Mouse (Mus musculus): Measurements from ENCODE around the gene Arhgef7.

The Arhgef7 gene

DNA sequence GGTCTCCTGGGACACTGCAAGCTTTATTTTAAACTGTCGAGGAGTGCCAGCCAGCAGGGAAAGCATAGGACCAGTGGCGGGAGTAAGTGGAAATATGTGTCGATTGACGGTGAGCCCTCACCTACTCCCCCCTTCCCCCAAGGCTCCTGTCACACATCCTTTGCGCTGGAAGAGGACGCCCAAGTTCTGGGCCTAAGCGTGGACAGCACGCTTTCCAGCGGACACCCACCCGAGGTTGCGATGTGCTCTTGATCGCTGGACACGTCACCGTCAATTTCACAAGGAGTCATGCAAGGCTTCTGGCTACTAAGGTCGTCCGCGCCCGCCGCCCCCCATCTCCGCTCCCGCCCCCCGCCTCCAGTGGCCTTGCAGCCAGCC is 259 bp upstream of the Arhgef7 start:
- no peak for DNase-seq

DNA sequence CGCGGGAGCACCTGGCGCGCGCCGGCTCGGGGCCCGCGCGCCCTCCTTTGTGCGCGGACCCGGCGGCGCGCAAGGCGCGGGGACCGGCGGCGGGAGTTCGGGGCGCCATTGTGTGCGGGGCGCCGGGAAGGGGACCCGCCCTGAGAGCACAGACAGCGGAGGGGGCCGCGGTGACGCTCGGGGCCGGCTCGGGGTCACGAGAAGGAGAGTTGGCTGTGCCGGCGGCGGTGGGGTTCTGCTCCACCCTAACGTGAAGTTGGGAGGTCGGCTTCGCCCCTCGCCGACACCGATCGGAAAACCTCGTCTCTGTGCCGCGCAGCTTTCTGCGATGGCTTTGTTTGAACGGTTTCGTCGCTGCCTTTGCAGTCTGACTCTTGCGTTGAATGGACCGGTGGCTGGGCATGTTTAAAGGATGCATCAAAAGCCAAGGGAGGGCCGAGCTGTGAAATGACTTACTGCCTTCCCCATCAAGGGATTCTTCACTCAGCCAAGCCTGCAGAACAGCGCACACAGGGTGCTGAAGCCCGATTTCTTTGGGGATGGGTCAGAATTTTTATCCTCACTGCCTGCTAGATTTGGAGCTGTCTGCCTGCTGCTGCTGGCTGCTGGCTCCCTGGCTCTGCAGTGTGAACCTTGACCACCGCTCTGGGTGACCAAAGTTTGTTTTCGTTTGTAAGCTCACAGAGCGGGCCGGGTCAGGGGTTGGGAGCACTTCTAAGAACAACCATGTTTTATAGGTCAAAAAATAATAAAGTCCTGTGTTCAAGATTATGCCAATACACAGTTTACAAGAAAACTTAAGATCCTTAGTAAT is 1.2 kb downstream of the Arhgef7 start:
- DNase-seq, result no peak

DNA sequence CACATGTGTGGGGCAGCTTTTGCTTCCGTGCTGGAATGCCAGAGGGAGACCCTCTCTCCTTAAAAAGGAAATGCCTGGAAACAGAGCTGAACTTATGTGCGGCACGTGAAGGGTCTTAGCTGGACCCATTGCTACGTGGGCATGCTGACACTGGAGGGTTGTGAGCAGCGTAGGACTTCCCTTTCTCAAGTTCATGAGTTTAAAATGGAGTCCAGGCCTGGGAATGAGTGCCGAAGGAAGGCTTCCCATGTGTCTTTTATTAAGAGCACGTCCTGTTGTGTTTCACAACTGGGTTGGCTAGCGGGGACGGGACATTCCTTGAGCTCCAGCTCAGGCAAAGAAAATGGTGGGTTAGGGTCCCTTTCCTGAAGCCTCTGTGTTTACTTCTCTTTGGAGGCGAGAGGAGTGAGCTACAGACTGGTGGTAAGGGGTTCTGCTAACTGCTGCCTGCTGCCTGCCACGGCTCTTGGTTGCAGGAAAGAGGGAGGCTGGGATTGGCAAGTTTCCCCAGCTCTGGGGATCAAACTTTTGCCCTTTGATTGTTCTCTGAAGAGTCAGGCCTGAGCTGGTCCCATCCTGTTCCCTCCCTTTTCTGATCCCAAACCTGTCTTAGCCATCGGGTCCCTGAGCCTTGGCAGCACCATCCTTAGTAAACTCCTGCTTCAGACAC is 2.9 kb downstream of the Arhgef7 start:
- no peak for DNase-seq

DNA sequence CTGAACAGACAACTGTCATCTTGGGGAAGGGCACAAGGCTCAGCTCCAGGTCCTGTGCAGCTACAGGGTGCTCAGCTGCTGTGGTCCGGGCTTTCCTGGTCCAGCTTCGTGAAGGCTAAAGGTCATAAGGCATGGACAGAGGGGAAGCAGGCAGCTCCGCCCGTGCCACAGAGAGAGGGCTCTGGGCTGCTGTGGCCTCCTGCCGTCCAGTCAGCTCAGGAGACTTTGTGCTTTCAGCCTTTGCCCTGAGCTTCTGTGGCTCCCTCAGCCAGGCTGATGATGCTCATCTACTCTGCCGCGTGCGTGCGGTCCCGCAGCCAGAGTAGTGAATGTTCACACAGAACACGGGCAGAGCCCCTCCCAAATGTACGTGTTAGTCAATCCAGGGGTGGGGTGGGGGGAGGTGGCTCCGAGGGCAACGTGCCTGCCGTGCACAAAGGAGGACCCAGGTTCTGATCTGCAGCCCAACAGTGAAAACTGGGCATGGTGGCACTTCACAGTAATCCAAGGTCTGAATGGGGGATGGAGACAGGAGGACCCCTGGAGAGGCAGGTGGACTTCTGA is 8.2 kb downstream of the Arhgef7 start:
- DNase-seq, result no peak

DNA sequence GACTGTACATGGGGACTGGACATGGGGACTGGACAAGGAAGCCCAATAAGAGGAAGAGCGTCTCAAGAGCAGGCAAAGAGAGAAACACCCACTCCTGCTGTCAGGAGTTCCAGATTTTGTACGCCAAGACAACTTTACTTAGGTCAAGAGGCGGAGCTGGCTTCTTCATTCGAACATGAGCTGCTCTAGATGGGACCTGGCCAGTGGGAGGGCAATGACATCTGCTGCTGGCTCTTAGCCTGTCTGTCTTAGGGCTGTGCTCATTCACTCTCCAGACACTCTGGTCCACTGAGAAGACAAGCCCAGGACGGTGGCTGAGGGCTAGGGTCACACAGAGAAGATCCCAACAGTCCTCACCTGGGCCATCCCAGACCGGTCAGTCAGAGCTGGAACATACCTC is 9.6 kb downstream of the Arhgef7 start:
- DNase-seq, result no peak

DNA sequence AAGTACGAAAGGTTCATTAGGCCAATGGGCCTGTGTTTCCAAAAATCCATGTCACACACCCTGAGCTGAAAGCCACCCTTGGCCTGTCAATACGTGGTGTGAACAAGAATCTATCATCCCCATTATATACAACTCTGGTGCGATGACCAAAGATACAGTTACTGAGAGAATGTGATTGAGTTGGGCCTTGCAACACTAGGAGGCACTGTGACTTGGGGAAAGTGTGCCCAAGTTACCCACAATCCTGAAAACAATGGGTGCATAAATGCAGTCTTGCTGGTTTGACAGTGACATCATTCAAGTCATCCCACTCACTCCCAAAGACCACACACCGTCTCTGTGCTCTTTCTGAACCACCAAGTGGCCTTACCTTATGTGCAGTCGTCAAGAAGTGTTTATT is 11.6 kb downstream of the Arhgef7 start:
- DNase-seq, result no peak

DNA sequence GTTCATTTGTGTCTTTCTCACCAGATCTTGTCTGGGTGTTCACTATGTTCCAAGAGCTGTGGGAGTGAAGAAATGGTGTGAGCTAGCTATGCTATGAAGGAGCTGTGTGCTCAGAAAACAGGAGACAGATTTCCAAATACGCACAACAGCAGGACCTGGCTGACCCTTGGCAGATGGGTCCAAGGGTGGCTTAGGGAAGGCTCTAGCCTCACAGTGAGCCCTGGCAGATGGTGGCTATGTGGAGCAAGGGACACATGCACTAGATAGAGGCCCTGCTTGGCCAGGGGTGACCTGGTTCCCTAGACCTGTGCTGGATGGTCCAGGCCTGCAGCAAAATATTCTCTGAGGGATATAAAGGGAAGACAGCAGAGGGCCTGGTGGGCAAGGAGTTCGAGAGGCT is 13.3 kb downstream of the Arhgef7 start:
- DNase-seq, result no peak

DNA sequence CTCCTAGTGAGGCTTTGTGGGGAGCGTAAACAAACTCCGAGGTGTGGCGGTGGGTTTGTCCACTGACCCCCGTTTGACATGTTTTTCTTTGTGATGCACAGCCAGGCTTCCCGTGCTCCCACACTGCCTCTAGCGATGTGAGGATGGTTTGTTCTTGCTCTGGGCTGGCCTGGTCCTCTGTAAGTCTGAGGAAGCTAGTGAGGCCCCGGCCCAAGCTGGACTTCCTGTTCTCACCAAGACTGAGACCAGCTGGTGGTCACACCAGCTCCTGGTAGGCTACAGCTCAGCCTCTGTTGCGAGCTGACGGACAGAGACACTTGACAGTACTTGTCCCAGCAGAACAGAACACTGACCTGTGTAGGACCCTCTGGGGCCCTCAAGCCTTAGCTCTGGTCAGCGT is 16.1 kb downstream of the Arhgef7 start:
- DNase-seq, result no peak

DNA sequence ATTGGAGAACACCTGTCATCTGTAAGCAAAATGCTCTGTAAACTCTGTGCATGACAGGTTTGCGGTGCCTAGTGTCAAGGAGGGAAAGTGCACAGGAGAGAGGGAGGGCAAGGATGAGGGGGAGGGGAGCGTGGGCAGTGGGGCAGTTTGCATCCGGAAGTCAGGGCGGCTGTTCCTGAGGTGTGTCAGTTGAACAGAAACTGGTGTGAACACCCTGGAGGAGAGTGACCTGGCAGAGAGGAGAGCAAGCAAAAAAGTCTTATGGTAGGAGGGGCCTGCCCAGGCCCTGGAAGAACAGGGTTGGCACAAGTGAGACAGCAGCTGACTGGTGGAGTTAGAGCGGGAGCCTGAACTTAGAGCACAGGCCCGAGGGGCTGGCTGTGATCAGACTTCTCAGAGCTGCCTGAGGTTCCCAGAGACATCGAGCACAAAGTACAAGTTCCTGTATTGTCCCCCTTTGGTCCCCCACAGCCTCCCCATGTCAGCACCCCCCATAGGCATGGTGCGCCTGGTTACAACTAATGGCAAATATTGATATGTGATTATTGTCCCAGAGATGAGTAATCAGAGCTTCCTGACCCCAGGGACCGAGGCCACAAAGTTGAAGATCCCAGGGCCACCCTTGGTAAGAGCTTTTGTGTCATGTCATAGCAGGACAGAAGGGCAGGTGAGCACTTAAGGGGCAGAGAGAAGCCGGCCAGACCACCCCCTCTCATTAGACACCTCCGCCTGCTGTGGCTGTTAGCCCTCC is 19.5 kb downstream of the Arhgef7 start:
- no peak for DNase-seq

DNA sequence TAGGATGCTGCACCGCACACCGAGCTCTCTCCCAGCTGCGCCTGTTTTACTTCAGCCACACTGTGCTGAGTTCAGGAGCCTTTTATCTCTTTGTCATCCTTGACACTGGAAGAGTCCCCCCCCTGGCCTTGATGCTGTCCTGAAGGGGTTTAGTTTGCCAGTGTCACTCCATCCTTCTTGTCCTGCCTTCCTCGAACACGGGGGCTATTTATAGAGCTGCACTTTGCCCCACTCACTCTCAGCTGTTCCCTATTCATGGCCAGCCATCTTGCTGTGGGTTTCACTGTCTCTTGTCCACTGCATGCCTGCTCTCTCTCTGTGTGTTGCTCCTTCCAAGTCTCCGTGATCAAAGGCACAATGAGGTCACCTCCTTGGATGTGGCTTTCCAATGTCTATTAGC is 22.0 kb downstream of the Arhgef7 start:
- no peak for DNase-seq

DNA sequence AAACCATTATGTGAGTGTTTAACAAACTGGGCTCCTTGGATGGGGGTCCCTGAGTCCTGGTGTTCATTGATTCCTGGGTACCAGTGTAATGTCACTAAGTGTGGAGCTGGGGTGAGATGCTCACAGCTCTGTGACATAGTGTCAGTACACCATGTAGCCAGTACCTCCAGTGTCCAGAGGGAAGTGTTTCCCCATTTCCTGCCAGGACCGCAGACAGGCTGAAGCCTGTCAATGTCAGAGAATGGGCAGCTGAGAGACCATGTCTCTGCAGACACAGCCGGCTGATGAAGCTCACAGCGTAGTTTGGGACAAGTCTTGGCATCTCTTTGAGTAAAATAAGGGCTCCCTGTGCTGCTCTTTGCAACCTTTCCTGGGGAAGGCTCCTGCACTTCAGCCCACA is 24.8 kb downstream of the Arhgef7 start:
- DNase-seq, result no peak

DNA sequence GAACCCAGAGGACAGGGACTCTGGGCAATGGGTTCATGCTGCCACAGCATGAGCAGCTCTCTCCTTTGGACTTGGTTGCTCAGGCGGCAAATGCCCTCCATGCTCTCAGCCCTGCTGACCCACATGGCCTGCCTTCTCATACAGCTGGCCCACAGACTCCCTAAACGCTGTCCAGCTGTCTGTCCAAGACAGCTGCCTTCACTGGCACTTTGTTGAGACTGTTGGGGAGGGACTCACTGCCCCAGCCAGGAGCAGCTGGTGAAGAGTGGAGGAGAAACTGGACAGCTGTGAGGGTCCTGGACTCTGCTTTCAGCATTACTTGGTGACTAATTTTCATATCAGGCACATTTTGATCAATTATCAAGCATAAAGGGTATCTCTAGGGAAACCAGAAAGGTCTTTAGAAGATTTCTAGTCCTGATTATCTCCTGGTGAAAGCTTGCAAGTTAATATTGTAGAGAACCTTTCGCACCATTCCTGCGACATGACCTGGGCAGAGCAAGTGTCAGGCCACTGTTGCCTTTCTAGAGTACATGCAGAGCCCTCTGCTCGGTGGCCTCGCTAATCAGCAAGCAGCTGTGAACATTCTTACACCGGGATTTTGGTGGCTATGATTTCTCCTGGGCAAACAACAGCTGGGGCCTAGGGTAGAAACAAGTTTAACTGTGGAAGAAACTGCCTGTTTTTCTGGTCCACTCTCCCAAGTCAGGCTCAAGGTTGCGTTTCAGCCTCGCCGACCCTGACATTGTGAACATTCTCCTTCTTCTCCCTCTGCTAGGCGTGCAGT is 25.8 kb downstream of the Arhgef7 start:
- DNase-seq, result no peak

DNA sequence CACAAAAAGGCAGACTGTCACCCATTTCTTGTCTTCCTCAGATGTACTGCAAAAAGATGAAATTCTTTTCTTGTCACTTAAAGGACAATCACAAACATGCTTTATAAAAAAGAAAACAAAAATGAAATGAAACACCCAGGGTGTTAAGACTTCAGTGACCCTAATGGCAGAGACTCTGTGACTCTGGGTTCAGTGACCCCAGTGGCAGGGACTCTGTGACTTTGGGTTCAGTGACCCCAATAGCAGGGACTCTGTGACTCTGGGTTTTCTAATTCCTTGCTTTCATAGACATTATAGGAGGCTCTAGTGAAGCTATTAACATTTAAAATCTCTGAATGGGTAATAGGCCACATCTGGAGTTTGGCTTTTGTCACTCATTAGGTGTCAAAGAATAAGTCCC is 27.2 kb downstream of the Arhgef7 start:
- no peak for DNase-seq

DNA sequence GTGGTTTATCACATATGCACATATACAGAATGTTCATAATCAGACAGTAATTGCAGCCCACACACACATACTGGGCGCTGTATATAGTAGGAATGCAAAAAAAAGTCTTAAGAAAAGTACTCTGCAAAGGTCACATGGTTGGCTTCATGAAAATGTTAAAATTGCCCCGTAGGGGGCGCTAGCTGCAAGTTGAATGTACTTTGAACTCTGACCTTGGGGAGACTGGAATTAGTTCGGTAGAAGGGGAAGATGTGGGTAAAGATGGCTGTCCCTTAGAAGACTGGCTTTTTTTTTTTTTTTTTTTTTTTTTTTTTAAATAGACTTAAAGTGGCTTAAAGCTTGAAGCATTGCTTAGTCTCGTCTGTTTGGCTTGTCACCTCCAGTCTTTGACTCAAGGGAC is 28.4 kb downstream of the Arhgef7 start:
- DNase-seq, result peak; percentile 68 to 70

DNA sequence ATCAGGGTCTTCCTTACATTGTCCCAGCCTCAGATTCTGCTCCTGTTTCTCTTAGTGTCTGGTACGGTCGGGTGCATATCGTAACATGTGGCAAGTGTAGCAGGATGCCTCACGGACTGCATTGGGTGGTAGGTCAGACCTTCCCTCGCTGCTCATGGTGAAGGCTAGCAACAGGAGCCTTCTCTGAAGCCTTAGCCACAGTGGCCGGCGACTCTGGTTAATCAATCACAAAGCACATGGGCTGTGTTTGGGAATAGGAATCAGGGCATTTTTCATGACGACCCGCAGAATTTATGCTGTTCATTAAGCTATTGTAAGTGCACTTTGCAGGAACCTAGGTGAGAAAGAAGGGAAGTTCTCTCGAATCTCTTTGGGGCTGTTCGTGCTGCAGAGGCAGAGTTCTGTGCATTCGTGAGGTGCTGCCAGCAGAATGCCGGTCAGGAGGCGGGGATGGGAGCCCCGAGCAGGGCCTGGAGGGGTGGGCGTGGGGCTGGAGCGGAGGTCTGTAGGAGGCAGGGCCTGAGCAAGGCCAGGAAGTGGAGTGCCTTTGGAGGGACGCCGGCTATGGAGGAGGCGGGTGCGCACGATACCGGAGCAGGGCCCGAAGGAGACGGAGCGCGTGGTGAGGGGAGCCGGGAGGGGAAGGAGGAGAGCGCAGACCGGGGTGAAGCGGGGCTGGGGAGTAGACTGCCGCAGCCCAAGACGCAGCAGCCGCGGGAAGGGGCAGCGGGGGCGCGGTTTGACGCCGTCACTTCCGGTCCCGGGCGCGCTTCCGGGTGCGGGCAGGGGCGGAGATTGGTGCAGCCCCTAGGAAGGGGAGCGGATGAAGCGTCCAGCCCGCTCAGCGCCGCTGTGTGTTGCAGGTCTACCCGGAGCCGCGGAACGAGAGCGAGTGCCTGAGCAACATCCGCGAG is 30.3 kb downstream of the Arhgef7 start:
- DNase-seq, result peak; percentile 94 to 96

DNA sequence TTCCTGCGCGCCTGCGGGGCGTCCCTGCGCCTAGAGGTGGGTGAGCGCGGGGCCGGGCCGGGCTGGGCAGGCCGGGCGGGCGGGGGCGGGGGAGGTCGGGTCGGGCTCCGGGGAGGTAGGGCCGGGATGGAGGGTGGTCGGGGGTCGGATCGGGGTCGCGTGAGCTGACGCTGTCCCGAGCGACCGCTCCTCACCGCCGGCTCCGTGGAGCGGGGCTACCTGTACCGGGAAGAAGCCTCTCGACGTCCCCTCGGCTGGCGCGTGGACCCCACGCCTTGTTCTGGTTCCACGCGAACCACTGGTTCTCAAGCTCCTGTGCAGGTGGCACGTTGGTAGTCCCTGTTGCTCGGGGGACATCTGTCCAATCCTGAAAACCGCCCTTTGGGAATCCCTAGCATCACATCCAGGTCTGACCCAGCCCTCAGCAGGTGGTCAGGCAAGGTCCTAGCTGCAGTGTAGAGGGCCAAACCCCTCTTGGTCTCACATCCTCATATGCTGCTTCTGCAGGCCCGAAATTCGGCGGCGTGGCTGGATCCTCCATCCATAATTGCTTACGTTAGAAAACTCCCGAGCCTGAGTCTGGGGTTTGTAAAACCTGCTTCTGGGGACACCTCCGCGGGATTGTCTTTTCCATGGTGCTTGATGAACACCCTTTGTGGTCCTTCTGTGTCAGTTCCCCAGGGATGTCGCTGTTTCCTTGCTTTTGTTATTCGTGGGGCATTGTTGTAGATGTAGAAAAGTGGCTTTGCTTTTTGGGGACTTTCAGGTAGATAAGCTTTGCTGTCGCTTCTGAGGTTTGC is 31.2 kb downstream of the Arhgef7 start:
- DNase-seq, result no peak

DNA sequence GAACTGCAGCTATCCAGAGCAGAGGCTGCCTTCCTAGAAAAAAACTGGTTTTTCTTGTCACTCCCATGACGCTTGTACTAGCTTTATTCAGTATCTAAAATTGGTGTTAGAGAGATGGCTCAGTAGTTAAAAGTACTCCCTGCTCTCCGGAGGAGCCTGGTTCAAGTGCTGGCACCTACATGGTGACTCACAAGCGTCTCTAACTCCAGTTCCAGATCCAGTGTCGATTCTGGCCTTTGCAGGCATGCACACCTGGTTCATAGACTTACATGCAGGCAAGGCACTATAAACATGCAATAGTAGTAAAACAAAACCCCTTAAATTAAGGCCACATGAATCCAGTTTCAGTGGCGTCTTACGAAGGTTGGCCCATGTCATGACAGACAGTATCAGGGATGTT is 34.0 kb downstream of the Arhgef7 start:
- DNase-seq, result no peak

DNA sequence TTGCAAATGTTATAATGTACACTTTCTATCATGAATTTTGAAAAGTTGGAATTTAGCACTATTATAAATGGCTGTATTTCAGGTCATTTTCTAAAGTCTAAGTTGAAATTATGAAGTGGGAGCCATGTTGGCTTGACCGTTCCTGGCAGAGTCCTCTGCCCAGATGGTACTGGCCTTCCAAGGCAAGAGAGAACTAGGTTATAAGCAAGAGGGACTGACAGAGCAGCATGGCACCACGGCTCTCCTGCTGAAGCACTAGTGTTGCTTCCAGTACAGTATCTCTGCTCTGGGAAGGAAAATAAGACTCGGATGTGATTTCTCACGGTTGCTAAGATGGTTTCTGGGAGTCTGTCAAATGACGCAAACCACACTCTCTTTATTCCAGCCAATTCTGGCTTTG is 34.5 kb downstream of the Arhgef7 start:
- no peak for DNase-seq

DNA sequence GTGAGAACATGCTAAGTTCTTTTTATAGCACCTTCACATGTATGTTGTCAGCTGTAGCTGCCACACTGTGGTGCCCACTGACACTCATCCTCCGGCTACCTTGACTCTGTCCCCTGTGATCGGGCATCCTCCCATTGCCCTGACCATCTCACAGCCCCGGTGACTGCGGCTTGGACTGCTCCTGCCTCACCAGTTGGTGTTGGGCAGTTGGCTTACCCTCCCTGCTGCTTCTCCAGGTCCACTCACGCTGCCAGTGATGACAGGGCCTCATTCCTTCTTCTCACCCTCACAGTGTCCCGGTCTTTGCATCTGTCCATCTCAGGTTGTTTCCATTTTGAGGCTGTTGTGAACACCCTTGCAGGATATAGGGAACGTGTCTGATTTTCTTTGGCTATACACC is 35.3 kb downstream of the Arhgef7 start:
- no peak for DNase-seq

DNA sequence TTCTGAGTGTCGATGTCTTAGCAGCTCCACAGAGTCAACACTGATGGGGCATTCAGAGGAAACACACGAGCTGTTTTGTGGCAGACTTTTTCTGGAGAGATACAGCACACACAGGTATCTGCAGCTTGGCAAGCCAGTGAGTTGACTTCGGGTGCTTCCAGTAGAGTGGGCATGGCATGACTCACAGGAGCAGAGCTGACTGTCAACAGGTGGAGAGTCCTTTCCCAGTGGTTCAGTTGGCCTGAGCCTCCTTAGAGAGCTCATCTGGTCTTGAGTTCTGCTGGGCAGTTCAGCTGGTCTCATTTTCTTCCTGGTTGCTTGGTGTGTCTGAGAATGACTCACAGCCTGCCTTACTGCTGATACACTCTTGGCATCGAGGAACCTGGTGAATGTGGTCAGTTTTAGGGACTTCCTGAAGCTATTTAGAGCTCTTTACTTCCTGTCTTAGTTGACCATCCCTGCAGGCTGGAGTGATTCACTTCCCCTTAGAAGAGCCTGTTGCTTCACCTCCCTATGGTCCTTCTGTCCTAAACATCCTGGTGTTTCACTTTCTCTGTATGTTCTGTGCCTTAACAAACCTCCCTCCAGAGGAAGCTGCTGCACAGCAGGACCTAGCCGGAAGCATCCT is 39.8 kb downstream of the Arhgef7 start:
- DNase-seq, result no peak

Measured in thymus, postnatal 36 days (tissue).